Mouse (Mus musculus): ENCODE data around the gene Cul3. TPM values are rescaled to one million over a fixed set of nuclear protein-coding genes. Genes with fewer than 3 reads are reported as not detected.
"Not testable (repeated sequence)": the region's sequence is repeated elsewhere in the genome, so short reads cannot be mapped to it uniquely, and the experiment has no call there.

The Cul3 gene
- 151 TPM for polyA plus RNA-seq (2021)

GRCm38 (mm10) chr1:80340436-80341376 lies at the start of gene Cul3:
Gene Cul3 (minus strand): TSS chr1:80340480.
- POLR2A ChIA-PET = interaction anchor here (1.0 kb wide), 1 partner anchor 51 kb away, joined by 3 read pairs; no protein-coding TSS in a partner anchor
- ATAC-seq = peak; percentile 93
- H3K27me3 ChIP-seq = peaks cover 2% of the 10 kb centered on the region
- no peak for TF ChIP-seq CTCF (IDR thresholded peaks at IDR 0.05)
- peak; percentile 88 for DNase-seq (ENCODE audit: low read depth, low spot score)
- CTCF ChIA-PET = no interaction called here
- in situ Hi-C loops (cut with MboI; ENCODE audit: low pct_unique_long_range_greater_than_20kb) = no loop called here

- in situ Hi-C loops (cut with MboI; ENCODE audit: low pct_unique_long_range_greater_than_20kb) = no loop called here
- no peak for DNase-seq (ENCODE audit: low read depth, low spot score)
- CTCF ChIA-PET = no interaction called here
- no peak for TF ChIP-seq CTCF (IDR thresholded peaks at IDR 0.05)
- POLR2A ChIA-PET = no interaction called here
- no peak for ATAC-seq
- H3K27me3 ChIP-seq = peaks cover 12% of the 10 kb centered on the region
Observed at GRCm38 (mm10) chr1:80389518-80389917, 49.2 kb upstream of the Cul3 start.

- DNase-seq (ENCODE audit: low read depth, low spot score) (no peak), ATAC-seq (no peak)
- ChIA-PET CTCF (no interaction called here), POLR2A (no interaction called here)
- no peak for TF ChIP-seq CTCF (IDR thresholded peaks at IDR 0.05)
- in situ Hi-C loops (cut with MboI; ENCODE audit: low pct_unique_long_range_greater_than_20kb) = no loop called here
- peaks cover 5% of the 10 kb centered on the region for H3K27me3 ChIP-seq
Observed at GRCm38 (mm10) chr1:80383613-80384589, 43.6 kb upstream of the Cul3 start.

GRCm38 (mm10) chr1:80382928-80383327 lies 42.6 kb upstream of the Cul3 start:
- no peak for TF ChIP-seq CTCF (IDR thresholded peaks at IDR 0.05)
- peaks cover 5% of the 10 kb centered on the region for H3K27me3 ChIP-seq
- in situ Hi-C loops (cut with MboI; ENCODE audit: low pct_unique_long_range_greater_than_20kb) = no loop called here
- CTCF ChIA-PET = no interaction called here
- no peak for ATAC-seq
- POLR2A ChIA-PET = no interaction called here
- DNase-seq (ENCODE audit: low read depth, low spot score) = no peak

DNA sequence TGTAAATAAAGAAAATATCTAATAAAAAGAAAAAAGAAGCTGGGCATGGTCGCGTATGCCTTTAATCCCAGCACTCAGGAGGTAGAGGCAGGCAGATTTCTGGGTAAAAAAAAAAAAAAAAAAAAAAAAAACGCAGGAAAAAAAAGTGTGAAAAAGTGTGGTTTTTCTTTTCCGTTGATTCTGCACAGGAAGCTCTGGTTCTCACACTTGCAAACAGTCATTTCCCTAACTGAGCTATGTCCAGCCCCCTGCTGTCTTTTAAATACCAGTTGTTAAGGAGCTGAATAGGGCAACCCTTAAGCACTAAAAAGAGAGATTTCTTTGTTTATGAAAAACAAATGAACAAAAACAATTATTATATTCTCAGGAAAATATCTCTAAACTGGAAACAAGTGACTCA lies 41.0 kb upstream of the Cul3 start:
- ChIA-PET POLR2A (interaction anchor here (0.7 kb wide), 1 partner anchor 56 kb away, joined by 11 read pairs; no protein-coding TSS in a partner anchor), CTCF (no interaction called here)
- H3K27me3 ChIP-seq = peaks cover 8% of the 10 kb centered on the region
- TF ChIP-seq CTCF (IDR thresholded peaks at IDR 0.05) = no peak
- in situ Hi-C loops (cut with MboI; ENCODE audit: low pct_unique_long_range_greater_than_20kb) = no loop called here
- no peak for DNase-seq (ENCODE audit: low read depth, low spot score)
- no peak for ATAC-seq

DNA sequence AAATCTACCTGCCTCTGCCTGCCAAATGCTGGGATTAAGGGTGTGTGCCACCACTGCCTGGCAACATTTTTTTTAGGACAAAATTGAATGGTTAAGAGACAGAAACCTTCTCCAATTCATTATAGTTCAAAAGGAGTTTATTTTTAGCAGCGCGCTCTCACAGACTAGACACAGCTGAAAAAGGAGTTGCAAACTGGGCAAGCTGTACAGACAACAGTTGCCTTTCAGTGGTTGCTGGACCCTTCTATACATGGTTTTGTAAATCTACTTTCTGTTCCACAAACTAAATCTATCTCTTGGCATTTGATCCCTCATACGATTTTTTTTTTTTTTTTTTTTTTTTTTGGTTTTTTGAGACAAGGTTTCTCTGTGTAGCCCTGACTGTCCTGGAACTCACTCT lies 31.7 kb upstream of the Cul3 start:
- CTCF ChIA-PET = no interaction called here
- POLR2A ChIA-PET = no interaction called here
- peaks cover 6% of the 10 kb centered on the region for H3K27me3 ChIP-seq
- in situ Hi-C loops (cut with MboI; ENCODE audit: low pct_unique_long_range_greater_than_20kb) = no loop called here
- DNase-seq (ENCODE audit: low read depth, low spot score) (no peak), ATAC-seq (no peak)
- TF ChIP-seq CTCF (IDR thresholded peaks at IDR 0.05) = no peak

GRCm38 (mm10) chr1:80371189-80371889 lies 31.1 kb upstream of the Cul3 start:
- CTCF ChIA-PET = no interaction called here
- ATAC-seq (no peak), DNase-seq (ENCODE audit: low read depth, low spot score) (no peak)
- TF ChIP-seq CTCF (IDR thresholded peaks at IDR 0.05) = no peak
- in situ Hi-C loops (cut with MboI; ENCODE audit: low pct_unique_long_range_greater_than_20kb) = no loop called here
- H3K27me3 ChIP-seq = peaks cover 6% of the 10 kb centered on the region
- POLR2A ChIA-PET = no interaction called here

DNA sequence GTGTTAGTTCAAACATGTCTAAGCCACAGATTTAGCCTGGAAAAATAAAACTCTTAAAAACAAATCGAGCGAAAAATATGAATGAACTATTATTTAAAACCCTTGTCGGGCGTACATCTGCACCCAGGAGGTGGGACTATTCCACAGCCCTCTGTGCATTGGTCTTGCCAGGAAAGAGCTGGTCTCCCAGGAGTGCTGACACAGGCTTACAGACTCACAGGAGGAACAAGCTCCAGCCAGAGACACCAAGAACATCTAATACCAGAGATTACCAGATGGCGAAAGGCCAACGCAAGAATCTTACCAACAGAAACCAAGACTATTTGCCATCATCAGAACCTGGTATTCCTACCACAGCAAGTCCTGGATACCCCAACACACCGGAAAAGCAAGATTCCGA lies 23.2 kb upstream of the Cul3 start:
- DNase-seq (ENCODE audit: low read depth, low spot score) (no peak), ATAC-seq (no peak)
- peaks cover 16% of the 10 kb centered on the region for H3K27me3 ChIP-seq
- TF ChIP-seq CTCF (IDR thresholded peaks at IDR 0.05) = no peak
- POLR2A ChIA-PET = no interaction called here
- CTCF ChIA-PET = no interaction called here
- in situ Hi-C loops (cut with MboI; ENCODE audit: low pct_unique_long_range_greater_than_20kb) = no loop called here

DNA sequence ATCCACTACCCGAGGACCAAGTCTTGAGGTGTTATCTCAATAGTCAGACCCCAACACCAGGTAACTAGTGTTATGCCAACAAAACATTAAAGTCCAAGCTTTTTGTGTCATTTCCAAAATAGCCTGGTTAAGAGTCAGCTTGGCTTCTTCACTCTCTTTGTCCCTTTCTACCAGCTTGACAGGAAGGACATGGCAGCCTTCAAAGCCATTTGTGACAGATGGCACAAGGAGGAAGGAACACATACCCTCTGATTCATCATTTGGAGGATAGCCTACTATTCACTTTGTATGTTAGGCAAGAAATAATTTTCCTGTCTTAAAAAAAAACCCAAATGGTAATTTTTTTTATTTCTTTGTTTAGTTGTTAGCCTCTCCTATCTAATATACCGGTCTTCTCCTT lies 22.7 kb upstream of the Cul3 start:
- TF ChIP-seq CTCF (IDR thresholded peaks at IDR 0.05) = no peak
- ATAC-seq = no peak
- ChIA-PET POLR2A (no interaction called here), CTCF (no interaction called here)
- in situ Hi-C loops (cut with MboI; ENCODE audit: low pct_unique_long_range_greater_than_20kb) = no loop called here
- H3K27me3 ChIP-seq = peaks cover 21% of the 10 kb centered on the region
- no peak for DNase-seq (ENCODE audit: low read depth, low spot score)

GRCm38 (mm10) chr1:80362400-80362799 lies 22.1 kb upstream of the Cul3 start:
- POLR2A ChIA-PET = no interaction called here
- no peak for ATAC-seq
- no peak for DNase-seq (ENCODE audit: low read depth, low spot score)
- H3K27me3 ChIP-seq = peaks cover 22% of the 10 kb centered on the region
- CTCF ChIA-PET = no interaction called here
- in situ Hi-C loops (cut with MboI; ENCODE audit: low pct_unique_long_range_greater_than_20kb) = no loop called here
- no peak for TF ChIP-seq CTCF (IDR thresholded peaks at IDR 0.05)

DNA sequence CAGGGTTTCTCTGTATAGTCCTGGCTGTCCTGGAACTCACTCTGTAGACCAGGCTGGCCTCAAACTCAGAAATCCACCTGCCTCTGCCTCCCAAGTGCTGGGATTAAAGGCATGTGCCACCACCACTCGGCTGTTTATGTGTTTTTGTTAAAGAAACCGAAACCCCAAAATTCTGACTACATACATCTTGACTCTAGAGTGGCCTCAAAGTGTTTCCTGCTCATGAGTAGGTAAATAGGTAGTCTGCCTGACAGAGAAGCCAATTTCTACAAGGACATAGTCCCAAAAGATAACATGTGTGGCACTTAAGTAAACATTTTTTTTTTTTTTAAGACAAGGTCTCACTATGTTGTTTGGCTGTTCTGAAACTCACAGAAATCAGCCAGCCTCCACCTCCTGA lies 21.5 kb upstream of the Cul3 start:
- in situ Hi-C loops (cut with MboI; ENCODE audit: low pct_unique_long_range_greater_than_20kb); DNase-seq (ENCODE audit: low read depth, low spot score); CTCF ChIA-PET; POLR2A ChIA-PET; ATAC-seq: not testable (repeated sequence)
- peaks cover 22% of the 10 kb centered on the region for H3K27me3 ChIP-seq
